Mouse (Mus musculus): Measurements from ENCODE around the gene Dbp. TPM values are rescaled to one million over a fixed set of nuclear protein-coding genes. Genes with fewer than 3 reads are reported as not detected.

Dbp gene
- polyA plus RNA-seq, 1 experiment from 2014 or later: 3.8 TPM

GRCm38 (mm10) chr7:45682144-45683126 is 22.5 kb upstream of the Dbp start:
- H3K9ac ChIP-seq: no peak overlapping the region
- 28% methylated on average over 14 of the region's 14 CpGs for WGBS
- H3K4me3 ChIP-seq: no peak overlapping the region

DNA sequence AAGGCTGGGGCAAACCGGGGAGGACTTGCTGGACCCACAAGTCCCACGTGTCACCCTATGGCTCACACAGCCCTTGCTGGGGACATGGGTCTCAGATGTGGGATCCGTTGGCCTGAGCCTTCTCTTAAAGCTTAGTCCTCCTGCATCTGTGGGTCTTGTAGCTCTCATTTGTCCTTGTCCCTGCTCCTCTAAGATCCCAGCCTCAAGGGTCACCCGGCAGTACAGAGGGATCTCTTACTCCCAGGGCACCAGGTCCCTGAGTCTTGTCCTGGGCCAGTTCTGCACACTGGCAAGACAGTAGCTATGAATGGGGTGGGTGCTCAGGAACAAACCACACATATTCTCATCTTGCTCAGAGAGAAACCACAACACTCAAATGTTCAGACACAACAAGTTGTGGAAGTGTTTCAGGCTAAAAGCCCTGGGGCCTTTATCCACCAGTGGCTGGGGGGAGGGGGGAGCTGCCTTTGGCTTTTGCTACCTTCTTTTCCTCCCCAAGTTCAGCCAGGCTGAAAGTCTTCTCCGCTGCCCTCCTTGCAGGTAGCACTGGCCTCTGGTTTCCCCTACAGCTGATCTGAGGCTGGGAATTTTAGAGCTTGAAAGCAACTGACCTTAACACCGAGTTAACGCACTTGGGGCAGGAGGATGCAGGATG is 21.4 kb upstream of the Dbp start, which contains the start of gene Ntn5:
Gene Ntn5, plus strand, starts transcription at position 627 of the 655 bp plus-strand sequence.
- peaks cover 5% of the 10 kb centered on the region; the same call in 1 of the 2 replicates for H3K4me1 ChIP-seq
- H3K9ac ChIP-seq: no peak within 1 kb of the TSS
- H3K4me2 ChIP-seq: peak within 1 kb of the TSS; percentile 36; the same call in 1 of the 2 replicates
- H3K4me3 ChIP-seq: no peak within 1 kb of the TSS
- no peak for ATAC-seq (replicated peaks)
- 78% methylated on average over 7 of the region's 7 CpGs for WGBS
- H3K36me3 ChIP-seq (replicated peaks): no peaks in the 10 kb centered on the region
- no peaks in the 10 kb centered on the region for H3K27me3 ChIP-seq (replicated peaks)
- H3K27ac ChIP-seq: peak within 1 kb of the TSS; percentile 70; the same call in 1 of the 2 replicates
- no peaks in the 10 kb centered on the region for H3K9me3 ChIP-seq

More at GRCm38 (mm10) chr7:45682144-45683126, 22.5 kb upstream of the Dbp start:
- ATAC-seq (replicated peaks): peak; percentile 79; the same call in 1 of the 2 replicates
- Histone ChIP-seq H3K27ac (peak overlapping the region; percentile 70; the same call in 1 of the 2 replicates), H3K36me3 (replicated peaks) (no peaks in the 10 kb centered on the region), H3K27me3 (replicated peaks) (no peaks in the 10 kb centered on the region), H3K9me3 (no peaks in the 10 kb centered on the region), H3K4me2 (peak overlapping the region; percentile 36), H3K4me1 (peaks cover 5% of the 10 kb centered on the region; the same call in 1 of the 2 replicates)

DNA sequence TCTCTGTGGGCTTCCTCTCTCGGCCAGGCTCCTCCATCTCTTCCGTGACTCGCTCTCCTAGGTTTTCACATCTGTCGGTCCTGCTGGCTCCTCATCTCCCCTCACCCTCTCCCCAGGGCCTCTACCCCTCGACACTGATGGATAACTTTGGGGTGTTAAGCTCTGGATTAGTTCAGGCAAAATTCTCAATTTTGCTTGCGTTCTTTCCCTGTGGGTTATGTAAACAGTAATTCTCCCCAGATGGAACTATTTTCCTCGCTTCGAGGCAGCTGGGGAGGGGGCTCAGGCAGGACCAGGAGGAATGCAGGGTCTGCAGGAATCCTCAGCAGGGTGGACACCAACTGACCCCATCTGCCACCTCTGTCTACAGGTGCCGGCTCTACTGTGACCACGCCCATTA is 19.1 kb upstream of the Dbp start:
- Histone ChIP-seq H3K9ac (no peak overlapping the region), H3K9me3 (no peaks in the 10 kb centered on the region), H3K4me2 (no peak overlapping the region), H3K4me1 (peaks cover 5% of the 10 kb centered on the region; the same call in 1 of the 2 replicates), H3K27ac (no peak overlapping the region), H3K36me3 (replicated peaks) (no peaks in the 10 kb centered on the region), H3K27me3 (replicated peaks) (no peaks in the 10 kb centered on the region), H3K4me3 (no peak overlapping the region)
- 59% methylated on average over 10 of the region's 10 CpGs for WGBS
- ATAC-seq (replicated peaks): no peak

GRCm38 (mm10) chr7:45686841-45687240 is 18.0 kb upstream of the Dbp start:
- H3K27ac ChIP-seq: no peak overlapping the region
- H3K4me3 ChIP-seq: no peak overlapping the region
- H3K4me2 ChIP-seq: no peak overlapping the region
- H3K36me3 ChIP-seq (replicated peaks): no peaks in the 10 kb centered on the region
- no peaks in the 10 kb centered on the region for H3K9me3 ChIP-seq
- WGBS: 77% methylated on average over 3 of the region's 3 CpGs
- H3K4me1 ChIP-seq: peaks cover 5% of the 10 kb centered on the region; the same call in 1 of the 2 replicates
- H3K27me3 ChIP-seq (replicated peaks): no peaks in the 10 kb centered on the region
- no peak for ATAC-seq (replicated peaks)
- no peak overlapping the region for H3K9ac ChIP-seq

- 64% methylated on average over 6 of the region's 6 CpGs for WGBS
- Histone ChIP-seq H3K4me3 (no peak overlapping the region), H3K4me1 (no peaks in the 10 kb centered on the region), H3K4me2 (no peak overlapping the region), H3K9me3 (no peaks in the 10 kb centered on the region), H3K27me3 (replicated peaks) (no peaks in the 10 kb centered on the region), H3K36me3 (replicated peaks) (no peaks in the 10 kb centered on the region), H3K9ac (no peak overlapping the region), H3K27ac (no peak overlapping the region)
- no peak for ATAC-seq (replicated peaks)
These were observed 15.8 kb upstream of the Dbp start for GRCm38 (mm10) chr7:45689099-45689498.

GRCm38 (mm10) chr7:45689800-45690199 is 15.1 kb upstream of the Dbp start:
- 75% methylated on average over 11 of the region's 11 CpGs for WGBS
- no peaks in the 10 kb centered on the region for H3K4me1 ChIP-seq
- no peak overlapping the region for H3K27ac ChIP-seq
- H3K4me2 ChIP-seq: no peak overlapping the region
- no peak overlapping the region for H3K4me3 ChIP-seq
- ATAC-seq (replicated peaks): no peak
- no peaks in the 10 kb centered on the region for H3K36me3 ChIP-seq (replicated peaks)
- H3K9ac ChIP-seq: no peak overlapping the region
- no peaks in the 10 kb centered on the region for H3K9me3 ChIP-seq
- H3K27me3 ChIP-seq (replicated peaks): no peaks in the 10 kb centered on the region

DNA sequence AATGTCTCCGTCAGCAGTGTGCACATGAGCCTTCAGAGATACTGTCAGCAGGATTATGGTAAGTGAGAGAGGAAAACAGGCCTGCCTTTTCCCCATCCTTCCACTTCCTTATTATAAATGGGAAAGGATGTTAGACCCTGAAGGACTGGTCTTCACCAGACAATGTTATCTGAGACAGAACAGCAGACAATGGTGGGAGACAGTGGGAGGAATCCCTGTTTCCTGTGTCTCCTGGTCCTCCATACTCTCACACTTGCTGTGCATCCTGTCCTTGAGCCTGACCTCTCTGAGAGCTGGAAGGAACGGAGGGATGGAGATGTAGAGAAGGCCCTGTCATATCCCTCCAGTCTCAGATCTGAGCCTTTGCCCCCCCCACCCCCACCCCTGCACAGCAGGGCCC is 12.5 kb upstream of the Dbp start:
- no peak overlapping the region for H3K9ac ChIP-seq
- H3K4me2 ChIP-seq: no peak overlapping the region
- H3K36me3 ChIP-seq (replicated peaks): no peaks in the 10 kb centered on the region
- H3K9me3 ChIP-seq: no peaks in the 10 kb centered on the region
- ATAC-seq (replicated peaks): no peak
- H3K27me3 ChIP-seq (replicated peaks): no peaks in the 10 kb centered on the region
- WGBS: 84% methylated on average over 2 of the region's 2 CpGs
- H3K4me1 ChIP-seq: no peaks in the 10 kb centered on the region
- H3K4me3 ChIP-seq: no peak overlapping the region
- no peak overlapping the region for H3K27ac ChIP-seq

DNA sequence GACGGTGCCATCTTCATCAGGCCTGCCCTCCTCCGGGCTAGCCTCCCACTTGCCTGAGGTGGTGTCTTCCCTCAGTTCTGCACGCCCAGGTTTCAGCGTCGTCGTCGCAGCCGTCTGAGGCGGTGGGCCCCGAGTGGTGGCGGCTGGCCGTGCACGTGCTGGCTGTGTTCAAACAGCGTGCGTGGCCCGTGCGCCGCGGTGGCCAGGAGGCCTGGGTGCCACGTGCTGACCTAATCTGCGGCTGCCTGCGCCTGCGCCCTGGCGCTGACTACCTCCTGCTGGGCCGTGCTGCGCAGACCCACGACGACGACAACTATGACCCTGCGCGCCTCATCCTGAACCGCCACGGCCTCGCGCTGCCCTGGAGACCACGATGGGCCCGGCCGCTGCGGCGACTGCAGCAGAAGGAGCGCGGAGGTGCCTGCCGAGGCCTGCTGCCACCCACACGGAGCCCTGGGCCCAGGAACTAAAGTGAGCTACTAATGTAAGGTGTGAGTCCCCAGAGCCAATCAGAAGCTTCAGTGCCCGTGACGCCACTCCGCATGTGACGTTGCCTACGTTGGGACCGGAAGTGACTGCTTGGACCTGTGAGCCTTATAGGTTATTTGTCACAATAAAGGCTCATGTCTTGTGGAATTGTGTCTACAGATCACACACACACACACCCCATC is 10.8 kb upstream of the Dbp start, which contains the start of gene Sec1:
Gene Sec1, minus strand, starts transcription at position 482 of the 671 bp plus-strand sequence.
- no peak within 1 kb of the TSS for H3K4me2 ChIP-seq
- H3K4me3 ChIP-seq: no peak within 1 kb of the TSS
- WGBS: 91% methylated on average over 50 of the region's 50 CpGs
- peaks cover 8% of the 10 kb centered on the region; the same call in 1 of the 2 replicates for H3K4me1 ChIP-seq
- ATAC-seq (replicated peaks): no peak
- H3K9ac ChIP-seq: no peak within 1 kb of the TSS
- H3K27me3 ChIP-seq (replicated peaks): no peaks in the 10 kb centered on the region
- no peaks in the 10 kb centered on the region for H3K9me3 ChIP-seq
- no peak within 1 kb of the TSS for H3K27ac ChIP-seq
- H3K36me3 ChIP-seq (replicated peaks): no peaks in the 10 kb centered on the region

DNA sequence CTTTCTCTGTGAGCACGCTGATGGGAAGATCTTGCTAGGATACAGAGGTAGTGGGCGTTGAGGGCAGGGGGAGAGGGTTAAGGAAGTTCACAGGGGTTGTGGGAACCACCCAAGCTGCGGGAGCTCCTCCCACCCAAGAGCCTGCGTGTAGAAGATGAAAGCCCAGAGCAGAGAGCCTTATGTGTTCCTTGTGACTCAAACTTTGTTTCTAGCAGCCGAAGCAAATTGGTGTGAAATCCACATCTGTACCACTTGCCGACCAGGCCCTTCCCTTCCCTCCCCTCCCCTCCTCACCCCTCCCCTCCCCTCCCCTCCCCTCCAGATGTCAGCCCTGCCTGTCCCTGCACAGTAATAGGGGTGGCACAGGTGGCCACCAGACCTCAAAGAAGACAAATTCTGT is 9.8 kb upstream of the Dbp start:
- 25% methylated on average over 6 of the region's 6 CpGs for WGBS

DNA sequence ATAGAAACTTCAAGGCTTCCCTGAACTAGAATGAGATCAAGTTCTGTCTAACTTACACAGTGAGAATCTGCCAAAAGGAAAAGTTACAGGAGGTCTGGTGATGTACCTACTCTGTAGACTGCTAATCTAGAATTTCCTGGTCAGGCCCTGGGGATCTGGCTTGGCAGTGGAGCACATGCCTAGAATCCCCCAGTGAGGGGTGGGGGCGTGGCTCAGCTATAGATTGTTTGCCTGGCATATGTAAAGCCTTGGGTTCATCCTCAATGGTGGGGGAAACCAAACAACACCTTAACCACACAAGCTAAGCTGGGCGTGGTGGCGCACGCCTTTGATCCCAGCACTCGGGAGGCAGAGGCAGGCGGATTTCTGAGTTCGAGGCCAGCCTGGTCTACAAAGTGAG is 7.0 kb upstream of the Dbp start:
- peaks cover 37% of the 10 kb centered on the region for H3K4me1 ChIP-seq
- no peak for ATAC-seq (replicated peaks)
- no peak overlapping the region for H3K9ac ChIP-seq
- H3K27ac ChIP-seq: no peak overlapping the region
- no peaks in the 10 kb centered on the region for H3K9me3 ChIP-seq
- H3K27me3 ChIP-seq (replicated peaks): no peaks in the 10 kb centered on the region
- H3K36me3 ChIP-seq (replicated peaks): no peaks in the 10 kb centered on the region
- no peak overlapping the region for H3K4me3 ChIP-seq
- H3K4me2 ChIP-seq: no peak overlapping the region
- WGBS: 86% methylated on average over 7 of the region's 7 CpGs

More for the DNA sequence above, 9.8 kb upstream of the Dbp start:
- no peak overlapping the region for H3K4me3 ChIP-seq
- H3K4me1 ChIP-seq: peaks cover 16% of the 10 kb centered on the region; the same call in 1 of the 2 replicates
- ATAC-seq (replicated peaks): no peak
- H3K4me2 ChIP-seq: no peak overlapping the region
- no peak overlapping the region for H3K9ac ChIP-seq
- no peaks in the 10 kb centered on the region for H3K9me3 ChIP-seq
- no peaks in the 10 kb centered on the region for H3K36me3 ChIP-seq (replicated peaks)
- no peak overlapping the region for H3K27ac ChIP-seq
- no peaks in the 10 kb centered on the region for H3K27me3 ChIP-seq (replicated peaks)

DNA sequence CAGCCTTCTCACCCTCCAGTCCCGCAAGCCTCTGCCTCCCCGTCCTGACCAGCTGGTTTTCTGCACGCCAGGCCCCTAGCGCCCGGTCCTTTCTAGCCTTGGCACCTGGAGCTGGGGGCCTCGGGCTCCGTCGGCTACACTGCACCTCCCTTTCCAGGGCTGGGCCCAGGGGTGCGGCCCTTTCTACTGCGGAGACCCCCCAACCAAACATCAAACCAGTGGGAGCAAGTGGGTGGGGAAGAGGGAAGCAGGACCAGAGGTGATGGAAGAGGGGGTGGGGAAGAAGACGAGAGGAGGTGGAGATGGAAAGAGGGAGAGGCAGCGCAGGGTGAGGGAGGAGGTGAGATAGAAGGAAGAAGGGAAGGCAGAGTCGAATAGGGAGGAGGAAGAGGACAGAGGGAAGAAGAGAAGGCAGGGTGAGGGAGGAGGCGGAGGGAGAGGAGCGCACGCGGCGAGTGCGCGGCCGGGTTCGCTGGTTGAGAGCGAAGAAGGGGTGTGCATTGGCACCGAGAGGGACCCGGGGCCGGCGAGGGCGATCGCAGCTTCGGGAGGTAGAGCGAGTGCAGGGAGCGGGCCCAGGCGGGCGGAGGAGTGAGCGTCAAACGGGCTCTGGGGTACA is 5.3 kb upstream of the Dbp start, which contains the start of gene Car11:
Gene Car11, plus strand, starts transcription at position 321 of the 619 bp plus-strand sequence.
- peak within 1 kb of the TSS; percentile 85 for H3K27ac ChIP-seq
- peak; percentile 4; the same call in 1 of the 2 replicates for ATAC-seq (replicated peaks)
- 1% methylated on average over 36 of the region's 36 CpGs for WGBS
- H3K4me1 ChIP-seq: peaks cover 47% of the 10 kb centered on the region
- H3K36me3 ChIP-seq (replicated peaks): no peaks in the 10 kb centered on the region
- H3K27me3 ChIP-seq (replicated peaks): no peaks in the 10 kb centered on the region
- H3K4me2 ChIP-seq: peak within 1 kb of the TSS; percentile 88
- peak within 1 kb of the TSS; percentile 74 for H3K9ac ChIP-seq
- H3K9me3 ChIP-seq: no peaks in the 10 kb centered on the region
- H3K4me3 ChIP-seq: peak within 1 kb of the TSS; percentile 55

Measured in midbrain, embryonic 15.5 days (tissue).